Mouse (Mus musculus): Measurements from ENCODE around the gene Kcna5.

Kcna5 gene

DNA sequence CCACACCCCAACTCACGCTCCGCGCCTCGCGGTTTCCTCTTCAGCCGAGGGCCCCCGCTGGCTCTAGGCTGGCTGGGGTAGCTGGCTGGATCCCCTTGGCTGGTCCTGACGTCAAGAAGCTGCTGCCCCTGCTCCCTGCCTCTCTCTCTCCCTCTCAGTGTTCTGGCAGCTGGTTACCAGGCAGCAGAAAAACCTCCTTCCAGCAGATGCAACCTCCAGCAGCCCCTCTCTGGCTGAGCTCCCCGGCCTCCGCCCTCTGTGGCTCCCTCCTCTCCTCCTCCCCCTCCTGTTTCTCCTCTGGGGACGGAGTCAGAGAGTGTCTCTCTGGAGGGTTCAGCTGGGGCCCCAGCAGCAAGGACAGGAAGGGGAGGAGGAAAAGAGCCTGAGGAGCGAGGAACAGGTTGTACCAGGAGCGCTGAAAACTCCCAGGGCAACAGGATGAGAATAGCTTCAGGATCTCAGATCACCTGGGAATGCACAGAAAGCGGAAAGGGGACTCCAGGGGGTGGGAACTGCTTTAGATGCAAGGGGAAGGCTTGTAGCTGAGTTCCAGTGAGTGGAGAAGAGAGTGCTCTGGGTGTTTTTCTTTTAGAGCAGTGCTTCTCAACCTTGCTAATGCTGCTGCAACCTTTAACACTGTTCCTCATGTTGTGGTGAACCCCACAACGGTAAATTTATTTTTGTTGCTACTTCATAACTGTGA is at the start of gene Kcna5:
Gene Kcna5, minus strand, starts transcription at position 205 of the 703 bp plus-strand sequence.
- DNase-seq = peak; percentile 99

DNA sequence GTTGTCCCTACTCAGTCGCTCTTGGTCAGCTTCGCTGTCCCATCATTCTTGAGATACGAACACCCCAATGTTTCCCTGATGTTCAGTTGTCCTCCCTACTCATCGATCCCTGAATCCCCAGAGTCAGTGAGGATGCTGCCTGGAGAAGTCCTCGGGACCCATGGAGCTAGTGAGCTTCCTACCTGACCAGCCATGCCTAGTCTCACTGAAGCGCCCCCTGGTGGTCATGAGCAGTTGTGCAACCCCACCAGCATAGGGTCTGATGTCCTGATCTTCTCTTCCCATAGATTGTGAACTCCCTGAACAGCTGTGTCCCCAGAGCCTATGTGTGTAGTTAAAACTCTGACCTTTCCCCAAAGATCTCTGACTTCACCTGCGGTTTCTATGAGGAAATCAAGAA is 47.9 kb upstream of the Kcna5 start:
- no peak for DNase-seq

- no peak for DNase-seq
These were observed 46.4 kb upstream of the Kcna5 start for GRCm38 (mm10) chr6:126581632-126582031.

DNA sequence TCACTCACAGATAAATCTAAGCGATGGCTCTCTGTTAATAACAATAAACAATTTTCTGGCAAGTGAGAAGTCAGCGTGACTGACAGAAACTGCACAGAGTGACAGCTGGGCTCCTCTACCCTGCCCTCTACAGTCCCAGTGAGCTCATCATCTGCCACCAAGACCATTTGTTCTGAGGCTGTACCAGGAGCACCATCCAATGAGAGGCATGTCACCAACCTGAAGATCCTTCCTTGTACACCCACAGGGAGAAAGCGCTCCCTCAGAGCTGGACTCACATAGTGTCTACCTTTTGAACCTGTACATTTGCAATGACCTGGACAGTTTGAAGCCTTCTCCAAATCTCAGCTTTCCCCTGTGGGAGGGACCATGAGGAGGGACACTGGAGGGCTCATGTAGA is 45.4 kb upstream of the Kcna5 start:
- DNase-seq = no peak

DNA sequence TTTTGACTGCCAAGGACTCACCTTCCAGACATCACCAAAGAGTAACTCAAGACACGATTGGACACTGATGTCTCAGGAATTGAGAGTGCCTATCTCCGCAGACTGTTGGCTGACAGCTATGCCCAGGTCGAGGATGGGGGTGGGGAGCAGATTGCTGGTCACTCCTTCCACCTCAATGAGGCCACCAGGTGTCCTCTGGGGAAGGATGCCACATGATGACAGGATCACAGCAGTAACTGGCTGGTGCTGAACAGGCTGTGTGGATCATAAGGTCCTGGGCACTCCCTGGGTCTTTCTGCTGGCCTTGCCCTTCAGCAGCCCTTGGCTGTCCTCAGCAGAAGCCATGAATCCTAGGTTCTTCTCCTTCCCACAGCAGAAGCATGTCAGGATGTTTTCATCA is 42.2 kb upstream of the Kcna5 start:
- DNase-seq = no peak

DNA sequence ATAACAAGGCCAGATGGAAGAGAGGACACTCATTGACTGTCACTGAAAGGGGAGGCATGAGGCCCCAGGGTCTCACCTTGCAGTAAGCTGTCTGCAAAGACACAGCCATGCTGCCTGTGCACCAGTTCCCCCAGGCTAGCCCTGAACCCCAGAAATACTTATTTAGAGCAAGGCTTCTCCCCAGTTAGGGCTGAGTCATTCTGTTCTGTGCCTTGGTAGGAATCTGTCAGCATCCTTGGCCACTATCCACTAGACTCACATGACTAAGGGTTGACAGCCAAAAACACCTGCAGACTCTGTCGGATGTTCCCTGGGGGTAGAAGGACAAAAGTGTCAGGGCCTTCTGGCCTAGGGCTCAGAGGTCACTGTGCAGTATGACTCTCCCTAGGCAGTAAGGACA is 41.4 kb upstream of the Kcna5 start:
- DNase-seq = no peak

DNA sequence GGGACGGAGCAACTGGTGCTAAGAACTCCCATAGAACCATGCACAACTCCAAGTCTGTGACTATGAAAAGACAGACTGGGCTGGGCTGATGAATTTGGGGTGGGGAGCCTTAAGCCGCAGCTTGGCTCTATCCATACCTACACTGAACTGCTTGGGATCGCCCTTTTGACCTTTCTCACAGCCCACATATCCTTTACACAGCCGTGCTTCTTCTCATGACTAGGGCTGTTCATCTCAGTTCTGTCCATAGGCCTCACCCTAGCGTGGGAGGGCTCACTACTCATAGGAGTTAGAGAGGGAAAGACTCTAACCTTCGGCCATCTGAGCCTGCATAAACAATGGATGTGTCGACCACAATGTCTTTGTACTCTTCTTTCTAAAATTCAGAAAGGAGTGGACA is 39.6 kb upstream of the Kcna5 start:
- DNase-seq = no peak

DNA sequence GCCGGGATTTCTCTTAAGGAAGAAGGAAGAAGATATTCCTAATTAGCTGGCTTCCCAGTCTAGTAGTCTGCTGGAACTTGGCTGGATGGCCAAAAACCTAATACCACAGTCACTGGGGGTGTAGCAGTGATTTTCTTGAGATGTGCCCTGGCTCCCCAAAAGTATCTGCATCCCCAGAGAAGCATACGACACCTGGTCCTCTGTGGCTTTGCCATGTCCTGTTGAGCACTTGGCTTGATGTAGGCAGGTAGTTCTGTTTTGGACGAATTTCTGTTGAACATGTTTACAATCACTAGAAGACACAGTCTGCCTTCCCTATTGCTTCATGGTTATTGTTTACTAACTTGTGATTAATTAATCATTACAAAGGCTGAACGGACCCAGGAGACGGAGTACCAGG is 37.8 kb upstream of the Kcna5 start:
- DNase-seq = no peak

DNA sequence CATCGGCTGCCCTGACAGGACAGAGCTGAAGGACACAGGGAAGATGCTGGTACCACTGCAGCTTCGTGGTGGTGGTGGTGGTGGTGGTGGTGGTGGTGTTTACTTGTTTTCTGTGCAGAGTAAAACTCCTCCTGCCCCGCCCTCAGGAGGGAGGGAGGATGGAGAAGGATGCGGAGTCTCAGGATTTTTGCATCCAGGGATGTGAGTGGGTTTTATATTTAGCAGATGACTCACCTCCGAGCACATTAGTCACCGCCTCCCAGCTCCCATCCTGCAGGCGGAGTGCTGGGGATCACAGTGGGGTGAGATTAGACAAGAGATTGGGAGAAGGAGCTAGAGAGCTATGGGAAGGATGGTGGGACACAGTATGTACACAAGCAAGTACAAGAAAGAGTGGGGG is 34.6 kb upstream of the Kcna5 start:
- no peak for DNase-seq

DNA sequence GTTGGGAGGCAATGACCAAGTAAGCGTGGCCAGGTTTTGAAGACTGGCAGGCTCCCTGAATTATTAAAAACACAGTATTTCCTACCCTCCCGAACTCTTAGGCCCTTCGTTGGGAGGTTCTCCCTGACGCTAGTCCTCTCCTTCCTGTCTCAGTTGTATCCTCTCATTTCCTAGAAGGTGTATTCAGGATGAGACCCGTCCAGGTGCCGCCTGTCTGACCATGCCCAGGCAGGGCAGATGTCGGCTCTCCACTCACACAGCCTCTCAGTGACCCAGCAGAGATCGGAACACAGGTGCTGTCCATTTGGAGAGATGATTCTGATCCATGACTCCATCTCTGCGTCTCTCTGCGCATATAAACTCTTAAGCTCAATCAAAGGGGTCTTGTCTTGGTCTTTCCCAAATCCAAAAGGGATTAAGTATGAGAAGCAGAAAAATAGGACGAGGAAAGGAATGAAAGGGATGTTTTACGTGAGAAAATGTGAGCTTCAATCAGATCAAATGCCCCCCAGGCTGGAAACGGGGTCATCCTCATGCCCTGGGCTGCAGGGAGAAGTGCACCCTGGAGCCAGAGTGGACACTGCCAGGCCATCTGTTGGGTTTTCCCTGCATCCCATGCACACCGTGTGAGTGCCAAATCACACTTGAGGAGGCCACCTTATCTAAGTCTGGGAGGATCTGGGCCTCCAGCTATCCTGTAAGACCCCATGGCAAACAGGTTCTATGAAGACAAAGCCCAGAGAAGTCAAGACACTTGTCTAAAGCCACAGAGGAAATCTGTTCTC is 33.0 kb upstream of the Kcna5 start:
- no peak for DNase-seq

- DNase-seq = no peak
These were observed 32.1 kb upstream of the Kcna5 start for GRCm38 (mm10) chr6:126567326-126567725.

DNA sequence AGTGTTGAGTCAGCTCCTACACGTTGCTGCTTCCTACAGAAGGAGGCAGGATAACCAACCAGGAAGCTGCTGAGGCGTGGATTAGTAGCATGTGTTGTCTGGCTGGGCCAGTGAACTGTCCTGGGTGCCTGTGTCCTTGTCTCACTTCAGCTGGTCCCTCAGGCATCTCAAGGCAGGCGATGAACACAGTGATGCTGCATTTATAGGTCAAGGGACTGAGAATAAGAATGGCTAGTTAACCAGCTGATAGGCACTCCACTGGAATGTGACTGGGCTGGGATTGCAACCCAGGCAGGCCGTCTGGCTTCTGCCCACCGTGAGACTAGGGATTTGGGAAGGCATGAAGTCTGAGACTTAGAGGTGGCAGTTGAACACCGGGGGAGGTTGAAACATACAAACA is 29.2 kb upstream of the Kcna5 start:
- no peak for DNase-seq

- peak; percentile 94 for DNase-seq
These were observed 28.7 kb upstream of the Kcna5 start for GRCm38 (mm10) chr6:126563898-126564297.

GRCm38 (mm10) chr6:126561702-126562101 is 26.5 kb upstream of the Kcna5 start:
- no peak for DNase-seq

- DNase-seq = no peak
These were observed 25.5 kb upstream of the Kcna5 start for GRCm38 (mm10) chr6:126560696-126561095.

DNA sequence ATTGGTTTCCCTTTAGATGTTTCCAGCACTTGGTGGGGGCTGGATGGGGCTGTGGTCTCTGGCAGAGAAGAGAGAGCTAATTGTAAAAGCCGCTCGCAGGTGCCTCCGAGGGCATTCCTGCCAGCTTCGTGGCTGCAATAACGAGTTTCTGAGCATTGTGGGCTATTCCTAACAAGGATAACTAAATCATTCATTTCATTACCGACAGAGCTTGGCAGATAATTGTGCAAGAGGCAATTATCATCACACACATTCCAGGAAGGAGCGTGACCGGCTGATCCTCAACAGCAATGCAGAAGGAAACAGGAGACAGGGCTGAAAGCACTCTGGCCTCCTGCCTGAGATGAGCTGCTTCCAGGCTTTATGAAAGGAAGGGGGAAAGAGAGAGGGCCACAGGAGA is 24.8 kb upstream of the Kcna5 start:
- no peak for DNase-seq

GRCm38 (mm10) chr6:126558276-126558675 is 23.1 kb upstream of the Kcna5 start:
- DNase-seq = no peak

DNA sequence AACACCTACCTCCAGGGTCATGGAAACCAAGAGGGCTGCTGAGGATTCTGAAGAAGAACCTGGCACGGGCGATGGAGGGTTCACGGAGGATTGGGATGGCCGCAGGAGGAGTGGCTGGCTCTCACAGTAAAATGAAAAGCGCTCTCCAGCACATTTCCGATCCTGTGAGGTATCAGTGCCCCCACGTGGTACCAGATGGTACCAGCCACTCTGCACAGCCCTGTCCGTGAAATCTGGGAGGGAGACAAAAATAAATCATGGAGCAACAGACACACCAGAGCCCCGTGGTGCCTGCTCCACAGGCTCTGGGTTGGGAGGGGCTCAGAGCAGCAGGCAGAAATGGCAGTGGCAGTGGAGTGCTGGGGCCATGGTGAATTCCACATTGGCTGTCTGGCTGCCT is 18.6 kb upstream of the Kcna5 start:
- DNase-seq = peak; percentile 88

- no peak for DNase-seq
These were observed 16.7 kb upstream of the Kcna5 start for GRCm38 (mm10) chr6:126551862-126552395.

- DNase-seq = no peak
These were observed 9.2 kb upstream of the Kcna5 start for GRCm38 (mm10) chr6:126544107-126545036.

DNA sequence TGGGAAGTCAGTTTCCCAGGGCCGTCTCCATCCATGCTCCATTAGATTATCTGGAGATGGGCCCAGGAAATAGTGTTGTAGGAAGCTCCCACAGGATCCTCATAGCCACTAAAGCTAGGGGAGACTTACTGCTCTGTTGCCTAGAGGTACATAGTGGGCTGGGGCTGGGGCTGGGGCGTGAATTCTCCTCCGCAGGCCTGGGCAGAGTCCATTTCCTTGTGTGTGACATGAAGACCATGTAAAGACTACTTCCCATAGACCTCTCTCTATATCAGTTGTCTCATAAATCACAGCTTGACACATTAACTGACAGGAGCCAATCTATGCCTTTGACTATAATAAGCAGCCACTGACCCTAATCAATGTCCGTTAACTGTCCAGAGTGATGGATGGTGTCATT is 7.5 kb upstream of the Kcna5 start:
- DNase-seq = no peak

GRCm38 (mm10) chr6:126537512-126537911 is 2.3 kb upstream of the Kcna5 start:
- no peak for DNase-seq

- peak; percentile 96 for DNase-seq
These were observed 1.7 kb upstream of the Kcna5 start for GRCm38 (mm10) chr6:126536926-126537325.
